Mouse (Mus musculus) ovary, postnatal 10 days (tissue): ENCODE data around the gene Rps21.
"Not testable (repeated sequence)": the region's sequence is repeated elsewhere in the genome, so short reads cannot be mapped to it uniquely, and the experiment has no call there.

ENCODE experiments used
- DNase-seq: peaks from one replicate; pipeline ENCODE4 v3.0.0; 2022; ENCODE audit warnings: low spot score

The Rps21 gene

DNA sequence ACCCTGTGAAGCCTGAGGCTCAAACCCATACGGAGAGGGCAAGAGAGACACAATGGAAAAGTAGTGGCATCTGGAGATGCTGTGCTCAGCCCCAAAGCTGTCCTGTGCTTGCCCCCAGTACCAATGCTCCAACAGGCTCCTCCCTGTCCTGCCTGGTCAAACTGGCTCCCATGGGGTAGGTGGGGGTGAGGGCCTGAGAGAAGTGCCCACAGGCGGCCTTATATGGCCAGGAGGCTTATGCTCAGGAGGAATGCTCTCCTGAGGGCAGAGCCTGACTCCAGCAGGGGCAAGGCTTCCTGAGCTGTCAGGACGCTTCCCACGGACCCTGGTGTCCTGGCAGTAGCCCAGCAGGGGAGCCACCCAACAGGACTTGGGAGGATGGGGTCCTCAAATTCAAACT is 26.7 kb upstream of the Rps21 start:
- DNase-seq, result no peak

DNA sequence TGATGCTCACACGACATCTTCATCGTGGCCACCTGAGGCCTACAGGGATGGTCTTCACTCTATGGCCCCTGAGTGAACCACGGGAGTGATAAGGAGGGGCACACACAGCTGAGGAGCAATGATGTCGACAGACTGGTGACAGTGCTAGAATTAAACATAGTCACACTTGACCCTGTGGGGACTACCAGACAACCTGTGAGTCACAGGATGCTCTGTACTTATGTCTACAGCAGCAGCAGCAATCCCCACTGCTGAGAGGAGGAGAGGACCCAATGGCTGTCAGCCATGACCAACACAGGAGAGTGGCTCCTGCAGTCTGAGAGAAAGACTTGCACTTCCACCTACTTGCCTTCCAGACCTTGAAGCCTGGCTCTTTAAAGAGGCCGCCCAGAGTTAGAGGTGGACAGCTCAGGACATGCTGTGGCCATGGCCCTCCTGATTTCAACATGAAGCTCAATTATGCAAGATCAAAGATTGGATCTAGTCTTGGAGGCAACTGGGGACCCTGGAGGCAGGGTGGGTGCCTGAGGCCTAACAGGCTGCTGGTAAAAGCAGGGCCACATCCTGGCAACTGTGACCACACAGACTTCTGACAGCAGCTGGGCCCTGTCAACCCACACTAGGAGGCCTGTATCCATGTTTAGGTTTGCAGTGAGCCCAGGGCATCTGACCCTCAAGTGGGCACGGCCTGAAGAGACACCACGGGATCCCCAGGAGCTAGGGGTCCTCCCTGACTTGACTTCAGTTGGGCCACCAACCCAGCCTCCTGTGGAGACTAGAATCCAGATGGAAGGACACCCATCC is 23.9 kb upstream of the Rps21 start:
- DNase-seq, result no peak

DNA sequence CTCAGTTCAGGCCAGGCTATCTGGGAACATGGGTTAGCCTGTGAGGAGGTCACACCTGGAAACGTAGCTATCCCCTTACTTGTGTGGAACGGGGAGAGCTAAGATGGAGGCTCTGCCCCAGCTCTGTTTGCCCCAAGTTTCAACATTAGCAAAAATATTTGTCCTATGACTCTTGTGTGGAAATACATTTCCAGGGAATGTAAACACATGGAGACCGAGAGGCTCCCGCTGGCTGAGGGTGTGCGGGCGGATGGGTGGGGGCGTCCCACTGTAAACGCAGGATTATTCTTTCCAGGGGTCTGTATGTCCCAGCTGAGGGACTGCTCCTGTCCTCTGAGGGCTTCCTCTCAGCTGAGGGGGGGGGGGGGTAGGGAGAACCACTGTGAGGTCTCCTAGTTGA is 22.8 kb upstream of the Rps21 start:
- no peak for DNase-seq

DNA sequence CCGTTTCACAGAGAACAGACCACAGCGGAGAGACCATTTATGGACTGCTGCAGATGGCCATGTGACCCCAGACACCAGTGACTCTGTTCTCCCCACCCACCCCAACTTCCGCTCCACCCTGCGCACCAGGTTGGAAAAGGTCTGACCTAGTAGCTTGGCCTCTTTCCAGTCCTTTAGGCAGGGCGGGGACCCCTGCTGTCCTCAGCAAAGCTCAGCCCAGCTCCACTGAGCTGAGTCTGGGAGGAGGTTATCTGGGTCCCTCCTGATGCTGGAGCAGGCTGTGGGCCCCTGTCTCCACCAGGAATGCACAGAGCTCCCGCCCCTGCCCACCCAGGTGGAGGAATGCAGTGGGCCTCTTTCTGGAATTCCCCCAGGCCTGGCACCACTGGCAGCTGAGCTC is 22.2 kb upstream of the Rps21 start:
- no peak for DNase-seq

DNA sequence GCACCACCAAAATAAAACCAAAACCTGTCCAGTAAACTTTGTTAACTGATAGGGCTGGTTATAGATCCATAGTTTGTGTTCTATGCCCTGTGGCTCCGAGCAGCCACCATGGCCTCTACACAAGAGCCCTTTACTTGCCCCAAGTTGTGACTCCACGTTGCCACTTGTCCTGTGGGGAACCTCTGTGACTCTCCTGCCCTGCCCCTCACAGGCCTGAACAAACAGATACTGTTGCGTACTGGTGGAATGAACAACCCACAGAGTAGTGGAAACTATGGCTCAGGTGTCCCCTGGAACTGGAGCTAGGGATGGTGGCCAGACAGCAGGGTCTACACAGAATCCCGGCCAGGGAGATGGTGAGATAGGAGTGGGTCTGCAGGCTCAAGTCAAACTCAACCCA is 21.4 kb upstream of the Rps21 start:
- DNase-seq, result no peak

DNA sequence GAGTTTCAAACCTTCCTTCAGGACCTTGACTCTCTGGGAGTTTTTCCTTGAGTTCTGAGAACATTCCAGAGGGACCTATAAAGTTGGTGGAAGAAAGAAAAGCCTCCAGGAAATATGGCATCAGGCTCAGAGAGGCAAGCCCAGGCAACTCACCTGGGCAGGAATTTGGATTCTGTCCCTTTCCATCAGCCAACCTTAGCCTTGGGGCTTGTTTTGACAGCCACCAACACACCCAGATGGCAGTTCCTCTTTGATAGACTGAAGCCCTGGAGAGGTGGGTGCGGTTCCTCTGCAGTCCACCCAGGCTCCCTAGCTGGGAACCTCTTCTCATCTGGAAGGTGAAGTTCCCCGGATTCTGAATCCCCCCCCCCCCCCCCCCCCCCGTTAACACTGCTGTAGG is 20.7 kb upstream of the Rps21 start:
- DNase-seq, result no peak

DNA sequence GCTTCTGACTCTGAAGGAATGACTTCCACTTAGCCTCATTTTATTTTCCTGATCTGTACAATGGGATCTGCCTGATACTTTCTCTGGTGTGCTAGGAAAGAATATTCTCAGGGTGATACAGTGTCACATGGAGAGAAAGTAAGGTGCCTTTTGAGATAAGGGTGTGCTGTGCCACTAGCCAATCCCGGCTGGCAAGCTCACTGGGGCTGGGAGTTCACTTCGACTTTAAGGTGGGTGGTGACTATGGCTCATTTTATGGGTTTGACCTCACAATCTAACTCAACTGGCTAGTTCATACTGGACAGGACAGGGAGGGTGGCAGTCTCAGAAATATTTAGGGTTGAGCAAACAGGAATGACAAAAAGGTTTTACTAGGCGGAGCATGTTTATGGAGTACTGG is 20.2 kb upstream of the Rps21 start:
- no peak for DNase-seq

DNA sequence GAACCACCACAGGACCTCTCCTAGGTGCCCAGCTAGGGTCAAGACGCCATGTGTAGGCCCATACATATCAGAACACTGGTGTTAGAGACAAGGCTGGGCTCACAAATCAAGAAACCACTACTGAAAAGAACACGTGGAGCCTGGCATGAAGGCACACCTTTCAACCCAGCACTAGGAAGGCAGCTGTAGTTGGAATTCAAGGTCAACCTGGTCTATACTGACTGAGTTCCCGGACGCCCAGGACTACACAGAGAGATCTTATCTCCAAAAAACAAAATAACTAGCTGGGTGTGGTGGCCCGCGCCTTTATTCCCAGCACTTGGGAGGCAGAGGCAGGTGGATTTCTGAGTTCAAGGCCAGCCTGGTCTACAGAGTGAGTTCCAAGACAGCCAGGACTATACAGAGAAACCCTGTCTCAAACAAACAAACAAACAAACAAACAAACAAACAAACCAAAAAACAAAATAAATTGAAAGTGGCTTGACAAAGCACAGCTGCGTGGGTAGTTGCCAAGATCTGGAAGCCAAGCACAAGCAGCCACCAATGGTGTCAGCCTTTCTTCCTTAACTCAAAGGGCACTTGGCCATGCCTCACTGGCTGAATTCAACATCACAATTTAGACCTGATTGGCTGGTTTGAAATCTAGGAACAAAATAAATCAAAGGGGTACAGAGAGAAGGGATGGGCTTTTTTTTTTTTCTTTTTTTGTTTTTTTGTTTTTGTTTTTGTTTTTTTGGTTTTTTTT is 19.4 kb upstream of the Rps21 start:
- no peak for DNase-seq

DNA sequence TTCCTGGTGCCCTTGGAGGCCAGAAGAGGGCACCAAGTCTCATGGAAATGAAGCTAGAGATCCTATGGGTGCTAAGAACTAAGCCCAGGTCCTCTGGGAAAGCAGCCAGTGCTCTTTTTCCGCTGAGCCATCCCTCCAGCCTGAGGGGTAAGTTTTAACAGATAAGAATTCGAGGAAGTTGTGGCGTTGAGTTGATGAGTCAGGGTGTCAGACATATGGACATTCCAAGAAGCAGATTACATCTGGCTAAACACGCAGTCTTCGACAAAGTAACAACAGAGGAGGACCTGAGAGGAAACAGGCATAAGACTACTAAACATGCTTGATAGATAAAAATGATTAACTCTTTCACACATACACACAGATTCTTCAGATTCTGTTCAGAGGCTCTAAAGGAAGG is 18.6 kb upstream of the Rps21 start:
- no peak for DNase-seq

DNA sequence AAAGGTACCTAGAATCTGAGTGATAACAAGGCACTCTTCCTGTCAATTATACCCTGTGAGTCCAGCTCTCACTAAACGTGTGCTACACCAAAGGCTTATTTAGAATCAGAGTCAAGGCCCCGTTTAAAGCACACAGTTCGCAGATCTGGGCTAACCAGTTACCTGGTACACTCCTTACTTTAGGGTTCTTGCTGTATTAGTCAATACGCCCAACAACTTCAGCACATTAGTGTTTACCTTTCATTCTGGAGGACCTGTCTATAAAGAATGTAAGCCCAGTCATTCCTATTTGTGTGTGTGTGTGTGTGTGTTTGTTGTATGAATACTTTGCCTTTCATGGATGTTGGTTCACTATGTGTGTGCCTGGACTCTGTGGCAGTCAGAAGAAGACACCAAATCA is 14.1 kb upstream of the Rps21 start:
- DNase-seq, result no peak

DNA sequence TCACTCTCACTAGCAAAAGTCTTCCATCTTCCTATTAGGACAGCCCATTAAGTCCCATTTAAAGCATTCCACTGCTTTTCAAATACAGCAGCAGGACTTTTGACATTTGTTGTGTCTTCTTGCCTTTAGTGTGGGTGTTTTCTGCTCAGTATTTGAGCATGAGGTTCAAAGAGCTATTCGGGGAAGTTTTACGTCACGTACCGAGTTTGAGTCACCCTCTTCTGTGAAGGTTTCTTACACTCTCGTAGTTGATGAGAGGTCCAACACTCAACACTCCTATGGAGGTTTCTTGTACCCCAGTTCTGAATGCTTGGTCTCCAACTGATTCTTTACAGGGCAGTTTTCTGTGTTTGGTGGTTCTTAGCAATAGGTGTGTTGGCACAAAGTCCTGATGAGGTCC is 9.3 kb upstream of the Rps21 start:
- no peak for DNase-seq

DNA sequence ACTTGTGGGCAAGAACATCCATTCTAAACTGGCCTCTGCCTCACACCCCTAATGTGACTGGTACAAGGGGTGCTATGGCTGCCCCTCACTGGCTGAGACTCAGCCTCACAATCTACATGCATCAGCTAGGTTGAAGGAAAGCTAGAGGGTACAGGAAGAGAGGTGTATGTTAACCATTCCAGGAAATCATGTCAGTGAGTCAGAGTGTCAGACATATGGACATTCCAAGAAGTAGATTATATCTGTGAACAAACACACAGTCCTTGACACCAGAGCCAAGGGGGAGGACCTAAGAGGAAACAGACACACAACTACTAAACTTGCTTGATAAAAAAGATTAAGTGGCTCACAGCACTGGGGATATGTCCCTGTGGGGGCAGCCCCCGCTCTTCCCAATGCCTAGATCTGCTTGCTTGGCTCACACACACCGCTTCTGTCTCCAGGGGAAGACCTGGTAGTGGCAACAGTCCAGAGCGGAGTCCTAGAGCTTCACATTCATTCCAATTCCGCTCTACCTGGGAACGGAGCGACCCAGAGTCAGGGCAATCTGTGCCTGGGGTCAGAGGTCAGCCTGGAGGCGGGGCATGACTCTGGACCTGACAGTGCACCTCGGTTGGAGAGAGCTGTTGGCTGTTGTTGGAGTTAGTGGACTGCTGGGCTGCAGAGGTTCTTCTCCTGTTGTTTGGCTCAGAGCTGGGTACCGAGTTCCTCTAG is 8.1 kb upstream of the Rps21 start:
- DNase-seq, result no peak

DNA sequence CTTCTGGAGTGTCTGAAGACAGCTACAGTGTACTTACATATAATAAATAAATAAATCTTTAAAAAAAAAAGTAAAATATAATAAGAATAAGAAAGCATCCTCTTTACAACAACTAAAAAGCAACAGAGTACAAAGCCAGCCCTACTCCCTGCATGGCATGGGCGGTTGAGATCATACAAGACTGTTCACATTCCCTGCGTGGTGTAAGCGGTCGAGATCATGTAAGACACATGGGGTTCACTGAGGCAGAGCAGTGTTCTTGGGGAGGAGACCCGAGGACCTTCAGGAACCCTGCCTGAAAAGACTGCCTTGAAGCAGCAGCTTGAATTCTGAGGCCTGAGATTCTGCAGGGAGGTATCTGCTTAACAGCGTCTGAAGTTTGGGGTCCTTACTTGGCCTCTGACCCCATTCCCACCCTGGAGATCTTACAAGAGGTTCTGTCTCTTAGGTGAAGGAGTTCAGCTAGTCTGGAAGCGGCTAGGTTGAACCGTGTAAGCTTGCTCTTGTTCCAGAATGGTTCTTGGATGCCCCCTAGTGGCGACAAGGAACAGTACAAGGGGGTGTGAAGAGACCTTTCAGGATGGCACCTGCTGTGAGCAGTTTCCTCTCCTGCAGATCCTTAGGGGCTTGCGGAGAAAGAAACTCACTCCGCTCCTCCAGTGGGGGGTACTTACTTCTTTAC is 6.1 kb upstream of the Rps21 start:
- no peak for DNase-seq

DNA sequence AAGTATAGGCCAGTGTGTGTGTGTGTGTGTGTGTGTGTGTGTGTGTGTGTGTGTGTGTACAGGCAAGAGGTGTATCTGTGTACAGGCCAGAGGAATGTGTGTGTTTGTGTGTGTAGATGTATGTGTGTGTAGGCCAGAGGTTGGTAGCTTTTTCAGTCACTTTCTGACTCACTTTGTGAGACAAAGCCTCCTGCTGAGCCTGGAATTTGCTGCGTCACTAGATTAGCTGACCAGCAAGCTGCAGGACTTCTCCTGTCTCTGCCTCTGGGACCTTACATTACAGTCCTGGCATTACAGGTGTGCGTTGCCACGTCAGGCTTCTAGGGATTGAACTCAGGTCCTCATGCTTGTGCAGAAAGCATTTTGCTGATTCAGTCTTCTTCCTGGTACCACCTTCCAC is 5.3 kb upstream of the Rps21 start:
- no peak for DNase-seq

DNA sequence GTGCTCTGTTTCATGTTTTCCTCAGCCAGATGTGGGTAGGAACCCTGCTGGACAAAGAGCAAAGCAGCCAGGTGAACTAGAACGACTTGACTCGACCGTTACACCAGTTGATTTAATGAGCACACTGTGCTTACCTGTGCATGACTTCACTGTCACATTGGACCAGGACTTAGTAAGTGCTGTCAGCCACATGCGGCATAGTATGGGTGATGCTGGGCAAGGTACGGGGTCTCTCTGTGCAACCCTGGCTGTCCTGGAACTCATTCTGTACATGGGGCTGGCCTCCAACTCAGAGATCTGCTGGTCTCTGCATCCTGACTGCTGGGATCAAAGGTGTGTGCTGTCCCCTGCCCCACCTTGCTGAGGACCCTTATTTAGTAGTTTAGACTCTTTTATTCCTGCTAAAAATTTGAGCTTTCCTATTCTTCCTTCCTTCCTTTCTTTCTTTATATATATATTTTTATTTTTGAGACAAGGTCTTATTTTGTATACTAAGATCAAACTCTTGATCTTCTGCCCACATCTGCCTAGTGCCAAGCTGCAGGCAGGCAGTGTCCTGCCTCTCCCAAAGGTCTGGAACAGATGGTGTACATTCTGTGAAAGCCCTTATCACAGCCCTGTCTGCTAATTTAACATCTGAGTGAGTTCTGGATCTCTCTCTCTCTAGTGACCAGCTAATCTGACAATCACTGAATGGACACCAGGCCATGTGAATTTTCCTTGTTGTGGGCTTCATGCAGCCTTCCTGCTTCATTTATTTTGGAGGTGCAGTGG is 2.6 kb upstream of the Rps21 start:
- DNase-seq, result no peak

DNA sequence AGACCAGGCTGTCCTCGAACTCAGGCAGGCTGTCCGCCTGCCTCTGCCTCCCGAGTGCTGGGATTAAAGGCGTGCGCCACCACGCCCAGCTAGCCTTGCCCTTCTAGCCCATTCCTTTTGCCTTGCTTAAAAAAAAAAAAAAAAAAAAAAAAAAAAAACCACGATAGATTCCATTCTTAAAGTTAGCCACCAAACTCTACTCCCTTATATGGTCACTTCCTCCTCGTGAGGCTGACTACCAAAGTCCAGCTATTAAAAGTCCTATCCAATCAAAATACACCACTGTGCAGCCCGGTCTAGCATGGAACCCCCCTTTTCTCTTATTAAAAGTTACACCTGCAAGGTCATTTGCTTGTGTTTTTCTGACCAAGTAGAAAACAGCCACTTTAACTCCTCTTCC is 1.5 kb upstream of the Rps21 start:
- DNase-seq, result no peak

DNA sequence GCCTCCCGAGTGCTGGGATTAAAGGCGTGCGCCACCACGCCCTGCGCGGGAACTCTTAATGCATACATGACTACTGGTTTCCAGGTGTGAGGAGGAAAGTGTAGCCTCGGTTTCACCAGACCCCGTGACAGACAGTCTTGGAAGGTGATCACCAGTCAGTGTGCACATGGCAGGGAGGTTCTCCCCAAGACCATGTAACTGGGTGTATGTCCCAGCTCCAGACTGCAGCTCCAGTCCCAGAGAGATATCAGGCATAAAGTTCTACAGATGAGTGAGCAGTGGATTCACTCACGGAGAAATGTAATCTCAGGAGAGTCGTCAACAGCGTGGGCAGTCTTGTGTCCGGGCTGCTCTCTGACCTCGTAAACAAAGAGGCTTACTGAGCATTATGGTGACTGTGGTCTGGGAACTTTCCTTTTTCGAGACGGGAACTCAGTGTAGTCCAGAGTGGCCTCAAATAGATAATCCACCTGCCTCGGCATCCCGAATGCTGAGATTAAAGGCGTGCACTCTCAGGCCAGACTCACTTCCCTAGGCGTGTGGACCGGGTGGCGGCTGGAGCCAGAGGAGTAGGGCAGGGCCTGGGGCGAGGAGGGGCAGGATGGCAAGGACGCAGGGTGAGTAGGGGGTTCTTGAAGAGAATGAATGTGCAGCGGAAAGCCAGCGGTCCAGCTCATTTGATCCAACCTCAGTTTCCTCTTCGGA is 729 bp upstream of the Rps21 start:
- no peak for DNase-seq

DNA sequence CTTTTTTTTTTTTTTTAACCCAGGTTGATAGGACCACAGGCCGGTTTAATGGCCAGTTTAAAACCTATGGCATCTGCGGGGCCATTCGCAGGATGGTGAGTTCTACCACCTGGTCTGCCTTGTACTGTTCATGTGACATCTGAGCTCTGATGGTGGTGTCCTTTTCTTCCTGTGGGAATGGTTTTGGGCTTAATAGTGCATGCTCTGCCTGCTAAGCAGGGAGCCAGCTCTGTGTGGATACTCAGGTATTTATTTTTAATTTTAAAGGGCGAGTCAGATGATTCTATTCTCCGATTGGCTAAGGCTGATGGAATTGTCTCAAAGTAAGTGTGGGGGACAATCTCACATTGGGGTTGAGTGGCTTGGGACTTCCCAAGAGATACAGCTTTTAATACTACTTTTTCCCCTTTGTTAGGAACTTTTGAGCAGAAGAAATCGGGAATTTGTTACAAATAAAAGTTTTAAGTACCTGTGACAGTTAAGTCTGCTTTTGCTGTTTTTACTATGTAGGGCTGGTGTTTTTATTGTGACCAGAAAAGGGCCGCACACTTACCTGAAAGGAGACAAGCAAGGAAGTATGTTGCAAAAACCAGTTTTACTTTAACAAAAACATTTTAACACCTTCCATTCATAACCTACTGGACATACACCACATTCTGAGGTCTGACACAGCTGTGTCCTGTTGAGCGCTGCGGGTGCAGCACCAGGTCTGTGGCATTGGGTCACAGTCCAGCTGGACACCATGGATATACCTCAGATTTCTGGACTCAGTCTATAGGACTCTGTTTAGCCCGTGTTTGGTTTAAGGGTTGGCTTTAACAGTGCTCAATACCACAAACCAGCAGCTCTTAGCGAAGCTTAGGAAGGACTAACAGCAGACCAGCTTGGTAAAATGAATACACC is 1.0 kb downstream of the Rps21 start:
- DNase-seq, result no peak

DNA sequence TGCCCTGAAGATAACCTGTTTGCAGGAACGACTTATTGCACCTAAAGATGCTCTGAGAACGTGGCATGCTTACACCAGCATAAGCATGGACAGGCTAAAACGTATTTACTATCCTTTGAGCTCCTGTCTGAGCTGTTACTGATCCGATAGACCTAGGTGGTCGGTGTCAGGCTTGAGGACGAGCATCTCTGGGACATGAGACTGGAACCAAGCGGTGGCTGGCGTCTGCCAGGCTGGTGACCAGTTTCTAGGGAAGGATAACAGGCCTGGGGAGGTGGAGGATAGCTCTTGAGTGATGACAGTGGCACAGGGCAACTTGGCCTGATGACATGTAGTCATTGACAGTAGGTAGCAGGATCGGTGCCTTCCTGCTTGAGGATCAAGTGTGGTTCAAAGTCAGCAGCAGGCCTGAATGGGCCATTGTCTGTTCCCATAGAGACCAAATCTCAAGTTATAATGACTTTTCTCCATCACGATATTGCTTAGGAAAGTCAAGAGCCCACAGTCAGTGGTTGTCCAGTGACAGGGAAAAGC is 1.8 kb downstream of the Rps21 start:
- not testable (repeated sequence) for DNase-seq
